Mouse (Mus musculus) midbrain, embryonic 15.5 days (tissue): Measurements from ENCODE around the gene S100a10. TPM values are rescaled to one million over a fixed set of nuclear protein-coding genes. Genes with fewer than 3 reads are reported as not detected.
A peak's percentile ranks its signal among the peaks of the same experiment; 100 is the strongest.

ENCODE experiments used
- ATAC-seq: fragments of 200-750 bp; cut with Nextera tagmentation; replicated peaks from 2 replicates; pipeline ENCODE4 v1.8.0; 2017; ENCODE audit warnings: moderate TSS enrichment
- H3K27ac ChIP-seq: fragments of 300-500 bp; sonication (generic); 2 replicates; pipeline ENCODE4 v1.5.1; 2015; ENCODE audit warnings: mild to moderate bottlenecking, inconsistent platforms
- H3K27me3 ChIP-seq: fragments of 300-500 bp; sonication (generic); replicated peaks from 2 replicates; pipeline ENCODE4 v1.6.1; 2015; ENCODE audit warnings: inconsistent platforms
- H3K36me3 ChIP-seq: fragments of 300-500 bp; sonication (generic); replicated peaks from 2 replicates; pipeline ENCODE4 v1.6.1; 2015; ENCODE audit warnings: inconsistent platforms
- H3K4me1 ChIP-seq: fragments of 300-500 bp; sonication (generic); 2 replicates; pipeline ENCODE4 v1.6.1; 2015; ENCODE audit warnings: inconsistent platforms
- H3K4me2 ChIP-seq: fragments of 300-500 bp; sonication (generic); 2 replicates; pipeline ENCODE4 v1.6.1; 2015; ENCODE audit warnings: inconsistent platforms, mild to moderate bottlenecking, moderate library complexity
- H3K4me3 ChIP-seq: fragments of 300-500 bp; sonication (generic); 2 replicates; pipeline ENCODE4 v1.5.1; 2015; ENCODE audit warnings: mild to moderate bottlenecking, inconsistent platforms
- H3K9ac ChIP-seq: fragments of 300-500 bp; sonication (generic); 2 replicates; pipeline ENCODE4 v1.6.1; 2015; ENCODE audit warnings: mild to moderate bottlenecking, inconsistent platforms
- H3K9me3 ChIP-seq: fragments of 300-500 bp; sonication (generic); 2 replicates; pipeline ENCODE4 v1.6.1; 2016; ENCODE audit warnings: inconsistent platforms
- WGBS: fragments of 180-500 bp; shearing (Covaris S2); methylation state at CpG from one replicate; pipeline ENCODE4 v1.1.7; 2015; ENCODE audit warnings: mixed read lengths; 5-methylcytosine and 5-hydroxymethylcytosine counted together
- polyA plus RNA-seq: library from polyadenylated mRNA; unstranded; fragments of >200 nt; fragmentation: Nextera tagmentation; extraction: Ambion mirVana; gene quantifications from 2 replicates; pipeline ENCODE4 v1.2.1, GENCODE M21; 2015

Gene S100a10
- polyA plus RNA-seq, 1 experiment from 2014 or later: 90.5 TPM

DNA sequence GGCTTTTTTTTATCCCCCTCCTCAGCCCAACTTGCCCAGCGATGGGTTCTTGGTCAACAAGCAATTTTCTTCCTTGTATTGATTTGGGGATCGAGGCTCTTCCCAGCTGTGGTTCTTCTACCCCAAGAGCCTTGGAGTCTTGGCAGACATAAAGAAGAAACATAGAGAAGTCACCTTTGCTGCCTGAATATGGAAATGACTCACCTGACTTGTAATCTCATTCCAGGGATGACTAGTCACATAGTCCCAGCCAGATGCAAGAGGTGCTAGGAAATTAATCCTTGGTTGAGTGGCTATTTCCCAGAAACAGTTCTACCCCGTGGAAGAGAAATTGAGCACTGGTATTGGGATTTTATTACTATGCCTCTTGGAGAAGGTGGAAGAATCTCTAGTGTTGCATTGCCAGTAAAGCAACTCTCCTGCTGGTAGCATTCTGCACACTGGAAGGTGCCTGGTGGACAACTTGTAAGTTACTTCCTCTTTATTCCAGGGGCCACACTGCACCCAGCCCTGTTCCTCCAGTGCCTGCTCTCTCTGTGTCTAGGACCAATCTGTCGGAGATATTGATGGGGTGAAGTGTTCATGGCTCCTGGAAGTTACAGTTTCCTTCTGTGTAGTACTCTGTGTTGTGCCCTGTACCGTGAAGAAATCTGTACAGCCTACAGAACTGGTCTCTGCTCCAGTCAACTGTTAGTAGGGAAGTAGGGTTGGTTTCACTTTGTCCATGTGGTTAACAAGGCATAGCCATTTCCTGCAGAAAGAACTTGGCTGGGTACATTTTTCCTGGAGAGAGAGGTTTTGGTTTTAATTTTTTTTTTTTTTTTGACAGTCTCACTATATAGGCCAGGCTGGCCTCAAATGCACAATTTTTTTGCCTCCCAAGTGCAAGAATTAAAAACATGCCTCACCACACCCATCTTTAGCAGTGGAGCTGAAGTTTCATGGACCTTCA is 2.7 kb upstream of the S100a10 start:
- Histone ChIP-seq H3K4me2 (no peak overlapping the region), H3K27me3 (0 out of 2 replicates have a peak, but pooled peaks cover 2% of the 10 kb centered on the region), H3K4me3 (no peak overlapping the region), H3K4me1 (peaks cover 12% of the 10 kb centered on the region), H3K27ac (no peak overlapping the region), H3K36me3 (no peaks in the 10 kb centered on the region), H3K9me3 (no peaks in the 10 kb centered on the region), H3K9ac (no peak overlapping the region)
- no peak for ATAC-seq
- WGBS: 87% methylated on average over 5 of the region's 5 CpGs

DNA sequence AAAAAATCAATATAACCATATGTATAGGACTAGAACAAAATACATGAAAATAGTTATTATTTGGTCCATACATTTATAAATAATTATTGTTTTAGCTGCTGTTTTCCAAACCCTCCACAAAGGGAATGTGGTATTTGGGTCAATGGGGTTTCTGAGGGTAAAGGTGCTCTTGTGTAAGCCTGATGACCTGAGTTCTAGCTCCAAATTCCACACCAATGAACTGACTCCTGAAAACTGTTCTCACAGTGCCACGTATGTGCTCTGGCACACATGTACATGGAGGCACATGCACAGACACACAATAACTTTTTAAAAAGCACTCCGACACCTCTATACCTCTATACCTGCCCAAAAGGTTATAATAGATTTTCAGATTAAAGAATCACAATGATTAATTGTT is 1.6 kb upstream of the S100a10 start:
- no peaks in the 10 kb centered on the region for H3K36me3 ChIP-seq
- H3K9me3 ChIP-seq: no peaks in the 10 kb centered on the region
- H3K27me3 ChIP-seq: 0 out of 2 replicates have a peak, but pooled peaks cover 2% of the 10 kb centered on the region
- no peak overlapping the region for H3K9ac ChIP-seq
- no peak overlapping the region for H3K4me2 ChIP-seq
- H3K4me1 ChIP-seq: peaks cover 12% of the 10 kb centered on the region
- no peak overlapping the region for H3K27ac ChIP-seq
- H3K4me3 ChIP-seq: no peak overlapping the region
- no peak for ATAC-seq
- 93% methylated on average over 2 of the region's 2 CpGs for WGBS

GRCm38 (mm10) chr3:93553765-93554378 is 1.0 kb upstream of the S100a10 start:
- Histone ChIP-seq H3K9me3 (no peaks in the 10 kb centered on the region), H3K27ac (no peak overlapping the region), H3K36me3 (no peaks in the 10 kb centered on the region), H3K4me3 (no peak overlapping the region), H3K27me3 (0 out of 2 replicates have a peak, but pooled peaks cover 2% of the 10 kb centered on the region), H3K4me1 (peaks cover 12% of the 10 kb centered on the region), H3K9ac (no peak overlapping the region), H3K4me2 (peak overlapping the region; percentile 99)
- WGBS: 60% methylated on average over 9 of the region's 9 CpGs
- ATAC-seq: no peak

GRCm38 (mm10) chr3:93554379-93554980 is 400 bp upstream of the S100a10 start:
- 0 out of 2 replicates have a peak, but pooled peaks cover 2% of the 10 kb centered on the region for H3K27me3 ChIP-seq
- WGBS: 25% methylated on average over 12 of the region's 13 CpGs
- 0 out of 2 replicates have a peak overlapping the region, but pooled peaks have one; percentile 0 for H3K9ac ChIP-seq
- H3K27ac ChIP-seq: no peak overlapping the region
- peak overlapping the region; percentile 58 for H3K4me3 ChIP-seq
- no peaks in the 10 kb centered on the region for H3K9me3 ChIP-seq
- H3K4me2 ChIP-seq: peak overlapping the region; percentile 99
- H3K36me3 ChIP-seq: no peaks in the 10 kb centered on the region
- H3K4me1 ChIP-seq: peaks cover 12% of the 10 kb centered on the region
- ATAC-seq: peak; percentile 45

GRCm38 (mm10) chr3:93555878-93556254 is 986 bp downstream of the S100a10 start:
- Histone ChIP-seq H3K4me1 (peaks cover 12% of the 10 kb centered on the region), H3K27ac (no peak overlapping the region), H3K9ac (no peak overlapping the region), H3K9me3 (no peaks in the 10 kb centered on the region), H3K4me3 (peak overlapping the region; percentile 58), H3K4me2 (peak overlapping the region; percentile 99), H3K27me3 (0 out of 2 replicates have a peak, but pooled peaks cover 2% of the 10 kb centered on the region), H3K36me3 (no peaks in the 10 kb centered on the region)
- ATAC-seq: peak; percentile 55
- WGBS: 50% methylated on average over 2 of the region's 2 CpGs

GRCm38 (mm10) chr3:93556599-93556998 is 1.7 kb downstream of the S100a10 start:
- Histone ChIP-seq H3K4me3 (no peak overlapping the region), H3K9ac (no peak overlapping the region), H3K9me3 (no peaks in the 10 kb centered on the region), H3K4me2 (peak overlapping the region; percentile 99; the same call in 1 of the 2 replicates), H3K27ac (no peak overlapping the region), H3K36me3 (no peaks in the 10 kb centered on the region), H3K4me1 (peaks cover 12% of the 10 kb centered on the region), H3K27me3 (0 out of 2 replicates have a peak, but pooled peaks cover 2% of the 10 kb centered on the region)
- WGBS: 81% methylated on average over 1 of the region's 1 CpGs
- ATAC-seq: no peak

DNA sequence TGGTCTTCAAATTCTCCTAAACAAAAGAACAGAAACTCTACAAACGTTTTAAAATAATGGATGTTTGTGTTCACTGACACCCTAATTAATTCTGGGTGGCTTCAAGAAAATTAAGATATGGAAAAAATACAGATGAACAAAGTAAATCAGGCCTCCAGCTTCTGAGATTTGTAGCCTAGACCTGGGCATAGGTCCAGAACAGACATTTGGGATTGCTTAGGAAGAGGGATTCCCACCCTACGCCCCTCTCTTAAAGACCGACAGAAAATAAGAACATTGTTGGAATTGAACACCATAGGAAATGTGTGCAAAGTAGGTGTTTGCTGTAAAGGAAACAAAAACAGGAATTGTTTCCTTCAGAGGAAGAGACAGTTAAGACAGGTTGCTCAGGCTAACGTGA is 2.6 kb downstream of the S100a10 start:
- 70% methylated on average over 4 of the region's 4 CpGs for WGBS
- ATAC-seq: no peak

DNA sequence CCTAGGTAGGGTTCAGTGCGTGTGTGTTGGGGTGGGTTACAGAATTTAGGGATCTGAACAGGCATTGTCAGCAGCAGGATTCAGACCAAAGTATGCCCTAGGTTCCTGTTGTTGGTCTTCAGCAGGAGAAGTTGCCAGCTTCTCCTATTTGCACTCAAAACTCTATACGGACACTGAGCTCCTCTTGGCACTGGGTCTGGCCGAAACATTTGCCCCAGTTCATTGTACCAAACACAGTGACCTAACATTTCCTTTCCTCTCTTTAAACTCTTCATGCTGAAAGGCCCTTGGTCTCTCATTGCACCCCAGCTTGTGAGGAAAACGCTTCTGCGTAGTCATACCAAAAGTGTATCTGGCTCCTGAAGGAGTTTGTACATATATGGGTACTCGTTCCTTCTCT is 5.1 kb downstream of the S100a10 start:
- WGBS: 94% methylated on average over 6 of the region's 6 CpGs
- peaks cover 7% of the 10 kb centered on the region for H3K4me1 ChIP-seq
- no peaks in the 10 kb centered on the region for H3K9me3 ChIP-seq
- no peak overlapping the region for H3K4me3 ChIP-seq
- H3K27ac ChIP-seq: no peak overlapping the region
- H3K4me2 ChIP-seq: no peak overlapping the region
- H3K9ac ChIP-seq: no peak overlapping the region
- 0 out of 2 replicates have a peak, but pooled peaks cover 2% of the 10 kb centered on the region for H3K27me3 ChIP-seq
- ATAC-seq: no peak
- no peaks in the 10 kb centered on the region for H3K36me3 ChIP-seq

More for the DNA sequence above, 2.6 kb downstream of the S100a10 start:
- H3K9me3 ChIP-seq: no peaks in the 10 kb centered on the region
- 0 out of 2 replicates have a peak, but pooled peaks cover 2% of the 10 kb centered on the region for H3K27me3 ChIP-seq
- no peak overlapping the region for H3K9ac ChIP-seq
- H3K4me1 ChIP-seq: peaks cover 12% of the 10 kb centered on the region
- no peaks in the 10 kb centered on the region for H3K36me3 ChIP-seq
- H3K4me2 ChIP-seq: no peak overlapping the region
- H3K4me3 ChIP-seq: no peak overlapping the region
- H3K27ac ChIP-seq: no peak overlapping the region

DNA sequence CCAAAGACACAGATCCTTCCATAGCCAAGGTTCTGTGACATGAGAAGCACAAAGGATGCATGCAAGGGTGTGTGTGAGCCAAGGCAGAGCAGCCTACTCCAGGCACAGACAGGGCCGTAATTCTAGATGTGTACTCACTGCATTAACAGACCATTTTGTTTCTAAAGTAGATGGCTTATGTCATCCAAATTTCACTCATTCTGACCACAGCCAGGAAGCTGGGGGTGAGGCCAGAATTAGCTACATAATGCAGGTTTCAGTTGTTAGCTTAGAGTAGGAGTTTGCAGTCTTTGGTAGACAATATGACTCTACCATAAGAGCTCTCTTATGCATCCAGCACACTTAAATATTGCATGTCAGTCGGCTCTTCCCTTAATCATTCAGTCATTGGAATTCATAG is 7.5 kb downstream of the S100a10 start:
- WGBS: 88% methylated on average over 2 of the region's 2 CpGs
- H3K36me3 ChIP-seq: no peaks in the 10 kb centered on the region
- ATAC-seq: no peak

GRCm38 (mm10) chr3:93563216-93563615 is 8.3 kb downstream of the S100a10 start:
- WGBS: 95% methylated on average over 4 of the region's 4 CpGs
- no peak for ATAC-seq
- Histone ChIP-seq H3K9ac (no peak overlapping the region), H3K4me2 (no peak overlapping the region), H3K27me3 (no peaks in the 10 kb centered on the region), H3K27ac (no peak overlapping the region), H3K4me3 (no peak overlapping the region), H3K9me3 (no peaks in the 10 kb centered on the region), H3K4me1 (no peaks in the 10 kb centered on the region), H3K36me3 (no peaks in the 10 kb centered on the region)

More for the DNA sequence above, 7.5 kb downstream of the S100a10 start:
- Histone ChIP-seq H3K27ac (no peak overlapping the region), H3K4me2 (no peak overlapping the region), H3K4me1 (no peaks in the 10 kb centered on the region), H3K27me3 (no peaks in the 10 kb centered on the region), H3K9me3 (no peaks in the 10 kb centered on the region), H3K9ac (no peak overlapping the region), H3K4me3 (no peak overlapping the region)

- no peak for ATAC-seq
- H3K4me3 ChIP-seq: no peak overlapping the region
- H3K27me3 ChIP-seq: no peaks in the 10 kb centered on the region
- H3K9ac ChIP-seq: no peak overlapping the region
- WGBS: 88% methylated on average over 3 of the region's 3 CpGs
- no peaks in the 10 kb centered on the region for H3K9me3 ChIP-seq
- no peak overlapping the region for H3K4me2 ChIP-seq
- no peaks in the 10 kb centered on the region for H3K36me3 ChIP-seq
- H3K27ac ChIP-seq: no peak overlapping the region
- no peaks in the 10 kb centered on the region for H3K4me1 ChIP-seq
Observed at GRCm38 (mm10) chr3:93566892-93567291, 12.0 kb downstream of the S100a10 start.

GRCm38 (mm10) chr3:93567721-93568120 is 12.8 kb downstream of the S100a10 start:
- Histone ChIP-seq H3K9ac (no peak overlapping the region), H3K27ac (no peak overlapping the region), H3K4me3 (no peak overlapping the region), H3K4me2 (no peak overlapping the region), H3K9me3 (no peaks in the 10 kb centered on the region), H3K36me3 (no peaks in the 10 kb centered on the region), H3K4me1 (no peaks in the 10 kb centered on the region), H3K27me3 (no peaks in the 10 kb centered on the region)
- no peak for ATAC-seq
- 94% methylated on average over 6 of the region's 6 CpGs for WGBS
